Mouse (Mus musculus): Measurements from ENCODE around the gene Nubp1. TPM values are rescaled to one million over a fixed set of nuclear protein-coding genes. Genes with fewer than 3 reads are reported as not detected.
A peak's percentile ranks its signal among the peaks of the same experiment; 100 is the strongest.

Gene Nubp1
- polyA plus RNA-seq, 1 experiment from 2014 or later, result 49.7 TPM

DNA sequence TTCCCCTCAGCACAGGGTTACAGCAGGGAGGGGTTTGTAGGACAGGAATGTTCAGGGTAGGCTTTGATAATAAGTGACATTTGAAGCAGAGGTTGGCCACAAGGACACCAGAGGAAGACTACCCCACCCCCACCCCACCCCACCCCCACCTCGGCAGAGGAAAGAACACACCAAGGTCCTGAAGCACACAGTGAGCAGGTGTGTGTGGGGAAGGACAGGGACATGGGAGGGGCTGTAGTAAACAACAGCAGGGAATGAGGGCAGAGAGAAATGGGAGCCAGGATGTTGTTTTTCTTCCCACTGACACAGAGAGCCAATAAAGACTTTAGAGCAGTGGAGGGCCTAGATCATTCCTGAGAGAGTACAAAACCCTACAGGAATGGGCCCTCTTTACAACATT is 34.5 kb upstream of the Nubp1 start:
- 50% methylated on average over 1 of the region's 1 CpGs for WGBS
- Histone ChIP-seq H3K27ac (ENCODE audit: low read depth, low read length) (no peak overlapping the region), H3K9me3 (ENCODE audit: control insufficient read depth, low read length) (no peaks in the 10 kb centered on the region), H3K4me3 (ENCODE audit: low read depth, low read length) (no peak overlapping the region), H3K4me2 (ENCODE audit: low read depth, low read length) (no peak overlapping the region), H3K4me1 (ENCODE audit: control insufficient read depth, insufficient read depth, low read length) (peaks cover 4% of the 10 kb centered on the region; the same call in 1 of the 2 replicates), H3K27me3 (ENCODE audit: control insufficient read depth, insufficient read depth, low read length) (no peaks in the 10 kb centered on the region), H3K36me3 (ENCODE audit: control insufficient read depth, insufficient read depth, low read length) (no peaks in the 10 kb centered on the region), H3K9ac (replicated peaks; ENCODE audit: low read depth, low read length) (no peak overlapping the region)
- no peak for ATAC-seq (ENCODE audit: low read depth)

DNA sequence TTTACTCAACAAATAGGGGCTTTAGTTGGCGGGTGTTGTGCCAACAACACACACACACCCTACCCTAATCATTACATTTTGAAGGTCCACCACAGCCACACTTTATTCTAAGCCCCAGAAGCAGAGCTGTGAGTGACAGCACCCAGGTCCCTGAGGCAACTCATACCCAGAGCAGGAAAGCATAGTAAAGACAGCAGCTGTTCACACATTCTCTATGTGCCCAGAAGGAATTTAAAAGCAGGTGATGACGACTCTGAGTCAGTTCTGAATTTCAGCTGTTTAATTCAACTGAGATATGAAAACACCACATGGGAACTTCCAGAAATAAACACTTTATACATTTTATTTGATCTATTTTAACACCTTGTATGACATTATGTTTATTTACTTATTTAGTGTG is 32.2 kb upstream of the Nubp1 start:
- Histone ChIP-seq H3K27ac (ENCODE audit: low read depth, low read length) (no peak overlapping the region), H3K9ac (replicated peaks; ENCODE audit: low read depth, low read length) (no peak overlapping the region), H3K9me3 (ENCODE audit: control insufficient read depth, low read length) (no peaks in the 10 kb centered on the region), H3K4me3 (ENCODE audit: low read depth, low read length) (no peak overlapping the region), H3K4me1 (ENCODE audit: control insufficient read depth, insufficient read depth, low read length) (peaks cover 2% of the 10 kb centered on the region; the same call in 1 of the 2 replicates), H3K4me2 (ENCODE audit: low read depth, low read length) (no peak overlapping the region), H3K27me3 (ENCODE audit: control insufficient read depth, insufficient read depth, low read length) (no peaks in the 10 kb centered on the region), H3K36me3 (ENCODE audit: control insufficient read depth, insufficient read depth, low read length) (no peaks in the 10 kb centered on the region)
- WGBS, result 74% methylated on average over 2 of the region's 2 CpGs
- no peak for ATAC-seq (ENCODE audit: low read depth)

DNA sequence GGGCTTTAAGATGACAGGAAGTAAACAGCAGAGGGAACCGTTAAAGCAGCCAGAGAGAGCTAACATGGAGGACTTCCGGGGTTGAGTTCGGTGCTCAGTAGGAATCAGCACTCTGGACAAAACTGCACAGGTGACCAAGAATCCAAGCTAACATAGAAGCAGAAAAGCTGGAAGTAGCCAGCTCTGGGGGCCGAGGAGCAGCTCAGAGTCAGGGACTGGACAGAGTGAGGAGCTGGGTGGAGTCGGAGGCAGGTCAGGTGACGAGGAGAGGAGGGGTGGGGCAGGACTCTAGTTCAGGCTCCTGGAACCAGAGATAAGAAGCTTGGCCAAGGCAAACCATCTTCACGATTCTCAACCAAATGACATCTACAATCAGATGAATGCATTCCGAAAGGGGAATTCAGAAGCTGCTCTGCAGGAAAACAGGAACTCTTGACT is 27.7 kb upstream of the Nubp1 start:
- no peak overlapping the region for H3K4me2 ChIP-seq (ENCODE audit: low read depth, low read length)
- H3K27ac ChIP-seq (ENCODE audit: low read depth, low read length), result no peak overlapping the region
- no peak for ATAC-seq (ENCODE audit: low read depth)

DNA sequence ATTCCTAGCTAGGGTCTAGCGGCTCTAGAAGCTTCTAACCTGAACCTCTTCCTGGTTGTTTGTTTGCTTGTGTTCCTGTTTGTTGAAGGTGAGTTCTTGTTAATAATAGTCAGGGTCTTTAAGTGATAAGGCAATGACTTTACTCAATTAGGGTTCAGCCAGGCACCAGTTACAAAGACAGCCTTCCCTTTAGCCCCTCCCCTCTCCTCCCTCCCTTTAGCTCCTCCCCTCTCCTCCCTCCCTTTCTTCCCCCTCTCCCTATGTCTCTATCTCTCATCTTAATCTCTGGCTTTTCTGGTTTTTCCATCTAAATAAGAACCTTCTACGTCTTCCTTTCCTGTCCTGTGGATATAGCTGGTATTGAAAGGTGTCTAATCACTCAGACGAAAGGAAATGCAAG is 27.2 kb upstream of the Nubp1 start:
- no peak for ATAC-seq (ENCODE audit: low read depth)
- Histone ChIP-seq H3K36me3 (ENCODE audit: control insufficient read depth, insufficient read depth, low read length) (no peaks in the 10 kb centered on the region), H3K4me1 (ENCODE audit: control insufficient read depth, insufficient read depth, low read length) (no peaks in the 10 kb centered on the region), H3K9ac (replicated peaks; ENCODE audit: low read depth, low read length) (no peak overlapping the region), H3K4me3 (ENCODE audit: low read depth, low read length) (no peak overlapping the region), H3K27ac (ENCODE audit: low read depth, low read length) (no peak overlapping the region), H3K27me3 (ENCODE audit: control insufficient read depth, insufficient read depth, low read length) (no peaks in the 10 kb centered on the region), H3K9me3 (ENCODE audit: control insufficient read depth, low read length) (no peaks in the 10 kb centered on the region), H3K4me2 (ENCODE audit: low read depth, low read length) (no peak overlapping the region)
- WGBS, result 78% methylated on average over 3 of the region's 3 CpGs

More for the DNA sequence above, 27.7 kb upstream of the Nubp1 start:
- H3K4me3 ChIP-seq (ENCODE audit: low read depth, low read length), result no peak overlapping the region
- H3K4me1 ChIP-seq (ENCODE audit: control insufficient read depth, insufficient read depth, low read length), result no peaks in the 10 kb centered on the region
- no peak overlapping the region for H3K9ac ChIP-seq (replicated peaks; ENCODE audit: low read depth, low read length)
- no peaks in the 10 kb centered on the region for H3K36me3 ChIP-seq (ENCODE audit: control insufficient read depth, insufficient read depth, low read length)
- 35% methylated on average over 8 of the region's 8 CpGs for WGBS
- no peaks in the 10 kb centered on the region for H3K9me3 ChIP-seq (ENCODE audit: control insufficient read depth, low read length)
- H3K27me3 ChIP-seq (ENCODE audit: control insufficient read depth, insufficient read depth, low read length), result no peaks in the 10 kb centered on the region

DNA sequence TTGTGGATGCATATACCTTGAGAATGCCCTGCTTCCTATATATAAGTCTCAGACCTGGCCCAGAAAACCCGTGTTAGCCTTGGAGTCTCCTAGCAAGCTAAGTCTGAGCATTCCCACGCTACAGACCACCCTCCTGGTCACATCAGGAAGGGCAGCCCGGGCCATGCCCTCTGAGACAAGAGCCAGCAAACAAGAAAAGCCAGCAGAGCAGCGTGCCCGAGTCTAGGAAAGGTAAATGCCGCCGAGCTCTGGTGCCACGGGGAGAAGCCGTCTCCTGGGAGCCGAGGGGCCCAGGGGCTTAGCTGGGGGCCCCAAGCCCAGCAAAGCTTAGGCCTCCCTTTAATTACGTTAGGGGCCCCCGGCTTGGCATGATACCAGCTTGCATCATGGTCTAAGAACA is 26.5 kb upstream of the Nubp1 start:
- no peaks in the 10 kb centered on the region for H3K36me3 ChIP-seq (ENCODE audit: control insufficient read depth, insufficient read depth, low read length)
- ATAC-seq (ENCODE audit: low read depth), result no peak
- H3K4me3 ChIP-seq (ENCODE audit: low read depth, low read length), result no peak overlapping the region
- no peak overlapping the region for H3K4me2 ChIP-seq (ENCODE audit: low read depth, low read length)
- no peaks in the 10 kb centered on the region for H3K27me3 ChIP-seq (ENCODE audit: control insufficient read depth, insufficient read depth, low read length)
- H3K4me1 ChIP-seq (ENCODE audit: control insufficient read depth, insufficient read depth, low read length), result no peaks in the 10 kb centered on the region
- 84% methylated on average over 12 of the region's 12 CpGs for WGBS
- no peak overlapping the region for H3K9ac ChIP-seq (replicated peaks; ENCODE audit: low read depth, low read length)
- no peaks in the 10 kb centered on the region for H3K9me3 ChIP-seq (ENCODE audit: control insufficient read depth, low read length)
- no peak overlapping the region for H3K27ac ChIP-seq (ENCODE audit: low read depth, low read length)

DNA sequence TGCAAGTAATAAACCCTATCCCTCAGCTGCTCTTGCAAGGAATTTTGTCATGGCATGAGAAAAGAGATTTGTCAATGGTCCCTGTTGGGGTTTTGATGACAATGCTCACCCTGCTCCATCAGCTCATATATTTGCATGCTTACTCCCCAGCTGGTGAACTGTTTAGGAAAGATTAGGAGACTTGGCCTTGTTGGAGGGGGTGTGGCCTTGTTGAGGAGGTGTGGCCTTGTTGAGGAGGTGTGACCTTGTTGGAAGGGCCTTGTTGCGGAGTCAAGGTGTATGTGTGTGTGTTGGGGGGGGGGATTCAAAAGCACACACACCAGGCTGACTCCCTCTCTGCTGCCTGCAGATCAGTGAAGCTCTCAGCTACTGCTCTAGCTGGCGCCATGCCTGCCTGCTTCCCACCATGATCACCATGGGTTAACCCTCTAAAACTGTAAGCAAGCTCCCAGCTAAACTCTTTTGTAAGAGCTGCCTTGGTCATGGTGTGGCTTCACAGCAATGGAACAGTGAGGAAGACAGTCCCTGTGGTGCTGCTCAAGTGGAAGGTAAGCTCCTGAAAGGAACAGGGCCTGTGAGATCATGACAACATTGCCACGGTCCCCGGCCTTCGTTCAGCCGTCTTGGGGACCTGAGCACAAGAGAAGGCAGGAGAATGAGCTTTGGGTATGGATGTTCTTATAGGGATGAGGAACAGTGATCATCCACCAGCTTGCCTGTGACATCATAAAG is 22.9 kb upstream of the Nubp1 start:
- Histone ChIP-seq H3K36me3 (ENCODE audit: control insufficient read depth, insufficient read depth, low read length) (no peaks in the 10 kb centered on the region), H3K4me2 (ENCODE audit: low read depth, low read length) (no peak overlapping the region), H3K4me1 (ENCODE audit: control insufficient read depth, insufficient read depth, low read length) (no peaks in the 10 kb centered on the region), H3K9ac (replicated peaks; ENCODE audit: low read depth, low read length) (no peak overlapping the region), H3K27ac (ENCODE audit: low read depth, low read length) (no peak overlapping the region), H3K4me3 (ENCODE audit: low read depth, low read length) (no peak overlapping the region), H3K9me3 (ENCODE audit: control insufficient read depth, low read length) (no peaks in the 10 kb centered on the region), H3K27me3 (ENCODE audit: control insufficient read depth, insufficient read depth, low read length) (no peaks in the 10 kb centered on the region)
- 89% methylated on average over 6 of the region's 6 CpGs for WGBS
- ATAC-seq (ENCODE audit: low read depth), result no peak

DNA sequence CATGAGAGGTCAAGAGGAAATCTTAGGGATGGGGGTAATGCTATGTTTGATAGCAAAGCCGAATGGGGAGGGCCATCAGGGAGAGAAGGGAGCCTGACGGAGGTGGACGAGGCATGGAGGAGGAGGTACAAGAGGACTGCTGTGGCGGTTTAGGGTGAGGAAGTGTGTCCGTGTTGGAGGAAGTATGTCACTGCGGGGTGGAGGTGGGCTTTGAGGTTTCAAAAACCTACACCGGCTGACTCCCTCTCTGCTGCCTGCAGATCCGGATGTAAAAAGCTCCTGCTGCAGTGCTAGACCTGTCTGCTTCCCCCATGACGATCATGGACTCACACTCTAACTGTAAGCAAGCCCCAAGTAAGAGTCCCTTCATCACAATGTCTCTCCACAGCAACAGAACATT is 19.2 kb upstream of the Nubp1 start:
- Histone ChIP-seq H3K36me3 (ENCODE audit: control insufficient read depth, insufficient read depth, low read length) (no peaks in the 10 kb centered on the region), H3K27me3 (ENCODE audit: control insufficient read depth, insufficient read depth, low read length) (no peaks in the 10 kb centered on the region), H3K4me2 (ENCODE audit: low read depth, low read length) (no peak overlapping the region), H3K4me3 (ENCODE audit: low read depth, low read length) (no peak overlapping the region), H3K9me3 (ENCODE audit: control insufficient read depth, low read length) (no peaks in the 10 kb centered on the region), H3K4me1 (ENCODE audit: control insufficient read depth, insufficient read depth, low read length) (no peaks in the 10 kb centered on the region), H3K9ac (replicated peaks; ENCODE audit: low read depth, low read length) (no peak overlapping the region), H3K27ac (ENCODE audit: low read depth, low read length) (no peak overlapping the region)
- WGBS, result 87% methylated on average over 9 of the region's 9 CpGs
- no peak for ATAC-seq (ENCODE audit: low read depth)

DNA sequence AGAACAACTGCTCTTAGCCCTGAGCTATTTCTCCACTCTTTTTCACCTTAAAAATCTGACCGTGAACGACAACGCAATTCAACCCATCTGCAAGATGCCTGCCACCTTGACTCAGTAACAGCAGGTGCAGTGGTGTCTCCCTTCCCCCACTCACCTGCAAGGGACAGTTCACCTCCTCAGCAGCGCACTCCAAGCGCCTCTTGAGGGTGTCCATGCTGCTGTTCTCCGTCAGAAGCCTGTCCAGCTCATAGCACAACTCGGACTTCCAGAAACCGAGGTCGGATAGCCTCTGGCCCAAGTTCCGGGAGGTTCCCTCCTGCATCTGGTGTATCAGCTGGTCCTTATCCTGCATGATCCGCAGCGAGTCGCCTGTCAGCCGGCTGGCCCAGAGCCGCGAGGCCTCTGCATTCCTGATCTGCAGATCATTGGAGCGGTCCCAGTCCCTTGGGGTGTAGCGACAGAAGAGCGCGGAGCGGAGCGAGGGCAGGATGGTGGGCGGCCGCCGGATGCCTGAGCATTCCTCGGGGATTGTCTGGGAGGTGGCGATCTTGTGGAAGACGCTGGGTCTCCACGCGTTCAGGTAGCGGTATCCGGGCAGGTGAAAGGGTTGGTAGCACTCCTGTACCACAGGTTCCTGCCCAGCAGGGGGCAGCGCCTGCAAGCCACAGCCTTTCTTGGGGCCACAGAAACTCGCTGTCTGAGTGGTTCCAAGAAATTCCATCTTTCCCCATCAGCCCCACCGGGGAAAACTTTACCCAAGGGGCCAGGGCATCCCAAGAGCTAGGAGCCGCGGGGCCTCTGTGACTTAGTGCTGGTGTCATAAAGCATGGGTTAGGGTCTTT is 16.8 kb upstream of the Nubp1 start, which contains the start of gene Tekt5:
Gene Tekt5 (minus strand): TSS at position 792 of the 842 bp plus-strand sequence.
- 9% methylated on average over 37 of the region's 37 CpGs for WGBS
- Histone ChIP-seq H3K9me3 (ENCODE audit: control insufficient read depth, low read length) (no peaks in the 10 kb centered on the region), H3K4me2 (ENCODE audit: low read depth, low read length) (peak within 1 kb of the TSS; percentile 57), H3K9ac (replicated peaks; ENCODE audit: low read depth, low read length) (peak within 1 kb of the TSS; percentile 42), H3K27me3 (ENCODE audit: control insufficient read depth, insufficient read depth, low read length) (no peaks in the 10 kb centered on the region), H3K27ac (ENCODE audit: low read depth, low read length) (no peak within 1 kb of the TSS; the same call in 1 of the 2 replicates), H3K36me3 (ENCODE audit: control insufficient read depth, insufficient read depth, low read length) (no peaks in the 10 kb centered on the region), H3K4me3 (ENCODE audit: low read depth, low read length) (peak within 1 kb of the TSS; percentile 30), H3K4me1 (ENCODE audit: control insufficient read depth, insufficient read depth, low read length) (no peaks in the 10 kb centered on the region)
- peak; percentile 71; the same call in 1 of the 2 replicates for ATAC-seq (ENCODE audit: low read depth)

DNA sequence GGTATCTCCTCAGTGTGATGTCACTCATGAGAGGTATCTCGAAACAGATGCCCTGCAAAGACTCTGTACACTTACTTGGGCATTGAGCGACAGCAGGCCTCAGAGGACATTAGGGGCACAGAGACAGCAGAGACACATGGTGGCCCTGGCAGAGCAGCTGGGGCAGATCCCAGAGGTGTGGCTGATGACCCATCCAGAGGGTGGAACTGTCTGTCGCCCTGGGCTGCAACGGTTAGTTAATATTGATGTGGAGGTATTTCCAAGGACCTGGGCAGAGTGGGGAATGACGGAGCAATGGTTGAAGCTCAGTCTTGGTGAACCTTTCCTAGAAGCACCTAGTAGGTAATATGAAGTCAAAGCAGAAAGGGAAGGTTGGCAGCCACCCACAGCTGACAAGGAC is 13.0 kb upstream of the Nubp1 start:
- no peak overlapping the region for H3K4me2 ChIP-seq (ENCODE audit: low read depth, low read length)
- no peak; the same call in 1 of the 2 replicates for ATAC-seq (ENCODE audit: low read depth)
- no peak overlapping the region for H3K27ac ChIP-seq (ENCODE audit: low read depth, low read length)
- no peaks in the 10 kb centered on the region for H3K27me3 ChIP-seq (ENCODE audit: control insufficient read depth, insufficient read depth, low read length)
- H3K9me3 ChIP-seq (ENCODE audit: control insufficient read depth, low read length), result no peaks in the 10 kb centered on the region
- H3K4me3 ChIP-seq (ENCODE audit: low read depth, low read length), result no peak overlapping the region
- WGBS, result 77% methylated on average over 5 of the region's 5 CpGs
- H3K9ac ChIP-seq (replicated peaks; ENCODE audit: low read depth, low read length), result no peak overlapping the region
- H3K4me1 ChIP-seq (ENCODE audit: control insufficient read depth, insufficient read depth, low read length), result no peaks in the 10 kb centered on the region
- H3K36me3 ChIP-seq (ENCODE audit: control insufficient read depth, insufficient read depth, low read length), result no peaks in the 10 kb centered on the region
